Mouse (Mus musculus) ES-Bruce4 (cell line): ENCODE measurements around the gene Mapre1.

Source experiments
- CTCF ChIP-seq: IDR thresholded peaks from one replicate; pipeline ENCODE4 v1.8.1; 2011; ENCODE audit warnings: low read depth, low read length
- EP300 ChIP-seq: IDR thresholded peaks from 2 replicates; pipeline ENCODE4 v1.6.1; 2011; ENCODE audit warnings: low read depth, low read length; ENCODE audit not compliant: insufficient read depth
- POLR2A ChIP-seq: IDR thresholded peaks from one replicate; pipeline ENCODE4 v1.8.1; 2011; ENCODE audit warnings: low read length; ENCODE audit not compliant: insufficient read depth

GRCm38 (mm10) chr2:153723098-153723497, 18.0 kb upstream of the Mapre1 start:
- TF ChIP-seq POLR2A (no peak), CTCF (no peak), EP300 (no peak)
